Mouse (Mus musculus) erythroblast, adult 5-6 weeks (primary cell): Measurements from ENCODE around the gene Plekhg2. TPM values are rescaled to one million over a fixed set of nuclear protein-coding genes. Genes with fewer than 3 reads are reported as not detected.

Experiments
- total RNA-seq, 2 experiments: library from RNA; stranded (forward) in 1 of 2; stranded (reverse) in 1 of 2; fragments of 150-400 nt in 1 of 2; fragments of 200-764, 138-1000 nt in 1 of 2; gene quantifications; 2 replicates each; pipeline versions ENCODE4 v1.2.3 to v1.2.4; 2015 to 2017; ENCODE audit warnings: low replicate concordance in 2 of 2

Gene Plekhg2
- total RNA-seq, 2 experiments from 2014 or later: 4.1 to 4.4 TPM

Other genes with a start within 250 kb of the Plekhg2 start
- not detected in 2 replicates for gene 9530053A07Rik, start 243.1 kb downstream of the Plekhg2 start, total RNA-seq (2015; ENCODE audit: low replicate concordance)
- gene 9530053A07Rik, start 243.1 kb downstream of the Plekhg2 start, total RNA-seq (2017; ENCODE audit: low replicate concordance): 0.28 TPM in 1 of 2 replicates, not detected in the other
- gene Fbl, start 202.9 kb downstream of the Plekhg2 start, total RNA-seq (2015; ENCODE audit: low replicate concordance): 12.5 and 30.1 TPM in 2 replicates
- gene Fbl, start 202.9 kb downstream of the Plekhg2 start, total RNA-seq (2017; ENCODE audit: low replicate concordance): 22.2 and 30.7 TPM in 2 replicates
- 2.1 and 4.6 TPM in 2 replicates for gene Dyrk1b, start 193.1 kb downstream of the Plekhg2 start, total RNA-seq (2015; ENCODE audit: low replicate concordance)
- 6.4 and 6.6 TPM in 2 replicates for gene Dyrk1b, start 193.1 kb downstream of the Plekhg2 start, total RNA-seq (2017; ENCODE audit: low replicate concordance)
- gene Eid2, start 104.7 kb downstream of the Plekhg2 start, total RNA-seq (2015; ENCODE audit: low replicate concordance): not detected in 2 replicates
- 0.34 and 0.42 TPM in 2 replicates for gene Eid2, start 104.7 kb downstream of the Plekhg2 start, total RNA-seq (2017; ENCODE audit: low replicate concordance)
- gene Eid2b, start 94.9 kb downstream of the Plekhg2 start, total RNA-seq (2015; ENCODE audit: low replicate concordance): 0.58 TPM in 1 of 2 replicates, not detected in the other
- gene Eid2b, start 94.9 kb downstream of the Plekhg2 start, total RNA-seq (2017; ENCODE audit: low replicate concordance): 1.7 and 3.0 TPM in 2 replicates
- gene Selenov, start 81.4 kb downstream of the Plekhg2 start, total RNA-seq (2015; ENCODE audit: low replicate concordance): not detected in 2 replicates
- not detected in 2 replicates for gene Selenov, start 81.4 kb downstream of the Plekhg2 start, total RNA-seq (2017; ENCODE audit: low replicate concordance)
- not detected in 2 replicates for gene Dll3, start 70.4 kb downstream of the Plekhg2 start, total RNA-seq (2015; ENCODE audit: low replicate concordance)
- not detected in 2 replicates for gene Dll3, start 70.4 kb downstream of the Plekhg2 start, total RNA-seq (2017; ENCODE audit: low replicate concordance)
- gene Timm50, start 60.5 kb downstream of the Plekhg2 start, total RNA-seq (2015; ENCODE audit: low replicate concordance): 6.3 and 13.2 TPM in 2 replicates
- gene Timm50, start 60.5 kb downstream of the Plekhg2 start, total RNA-seq (2017; ENCODE audit: low replicate concordance): 6.7 and 9.4 TPM in 2 replicates
- gene Supt5, start 33.9 kb downstream of the Plekhg2 start, total RNA-seq (2015; ENCODE audit: low replicate concordance): 15.9 and 18.6 TPM in 2 replicates
- gene Supt5, start 33.9 kb downstream of the Plekhg2 start, total RNA-seq (2017; ENCODE audit: low replicate concordance): 21.6 and 24.4 TPM in 2 replicates
- 649 and 667 TPM in 2 replicates for gene Rps16, start 21.9 kb downstream of the Plekhg2 start, total RNA-seq (2015; ENCODE audit: low replicate concordance)
- 67.6 and 181 TPM in 2 replicates for gene Rps16, start 21.9 kb downstream of the Plekhg2 start, total RNA-seq (2017; ENCODE audit: low replicate concordance)
- gene Zfp36, start 7.7 kb upstream of the Plekhg2 start, total RNA-seq (2015; ENCODE audit: low replicate concordance): 47.0 and 53.2 TPM in 2 replicates
- 7.7 and 15.1 TPM in 2 replicates for gene Zfp36, start 7.7 kb upstream of the Plekhg2 start, total RNA-seq (2017; ENCODE audit: low replicate concordance)
- 6.3 and 9.0 TPM in 2 replicates for gene Med29, start 20.1 kb upstream of the Plekhg2 start, total RNA-seq (2015; ENCODE audit: low replicate concordance)
- 3.4 TPM in 1 of 2 replicates, not detected in the other for gene Med29, start 20.1 kb upstream of the Plekhg2 start, total RNA-seq (2017; ENCODE audit: low replicate concordance)
- 26.1 and 32.9 TPM in 2 replicates for gene Paf1, start 20.4 kb upstream of the Plekhg2 start, total RNA-seq (2015; ENCODE audit: low replicate concordance)
- 16.7 and 24.7 TPM in 2 replicates for gene Paf1, start 20.4 kb upstream of the Plekhg2 start, total RNA-seq (2017; ENCODE audit: low replicate concordance)
- 69.4 and 105 TPM in 2 replicates for gene Gmfg, start 64.8 kb upstream of the Plekhg2 start, total RNA-seq (2015; ENCODE audit: low replicate concordance)
- gene Gmfg, start 64.8 kb upstream of the Plekhg2 start, total RNA-seq (2017; ENCODE audit: low replicate concordance): 115 and 118 TPM in 2 replicates
- gene Lrfn1, start 79.4 kb upstream of the Plekhg2 start, total RNA-seq (2015; ENCODE audit: low replicate concordance): 6.9 TPM in 1 of 2 replicates, not detected in the other
- gene Lrfn1, start 79.4 kb upstream of the Plekhg2 start, total RNA-seq (2017; ENCODE audit: low replicate concordance): not detected in 2 replicates
- gene Ifnl2, start 137.9 kb upstream of the Plekhg2 start, total RNA-seq (2015; ENCODE audit: low replicate concordance): not detected in 2 replicates
- not detected in 2 replicates for gene Ifnl2, start 137.9 kb upstream of the Plekhg2 start, total RNA-seq (2017; ENCODE audit: low replicate concordance)
- gene Ifnl3, start 150.2 kb upstream of the Plekhg2 start, total RNA-seq (2015; ENCODE audit: low replicate concordance): not detected in 2 replicates
- gene Ifnl3, start 150.2 kb upstream of the Plekhg2 start, total RNA-seq (2017; ENCODE audit: low replicate concordance): not detected in 2 replicates
- not detected in 2 replicates for gene Sycn, start 168.3 kb upstream of the Plekhg2 start, total RNA-seq (2015; ENCODE audit: low replicate concordance)
- gene Sycn, start 168.3 kb upstream of the Plekhg2 start, total RNA-seq (2017; ENCODE audit: low replicate concordance): not detected in 2 replicates
- gene Nccrp1, start 174.7 kb upstream of the Plekhg2 start, total RNA-seq (2015; ENCODE audit: low replicate concordance): 0.84 TPM in 1 of 2 replicates, not detected in the other
- gene Nccrp1, start 174.7 kb upstream of the Plekhg2 start, total RNA-seq (2017; ENCODE audit: low replicate concordance): not detected in 2 replicates
- 7.3 and 11.9 TPM in 2 replicates for gene Samd4b, start 225.5 kb upstream of the Plekhg2 start, total RNA-seq (2015; ENCODE audit: low replicate concordance)
- gene Samd4b, start 225.5 kb upstream of the Plekhg2 start, total RNA-seq (2017; ENCODE audit: low replicate concordance): 3.1 and 4.8 TPM in 2 replicates
- 3.1 and 3.5 TPM in 2 replicates for gene Pak4, start 225.6 kb upstream of the Plekhg2 start, total RNA-seq (2015; ENCODE audit: low replicate concordance)
- 2.0 and 6.4 TPM in 2 replicates for gene Pak4, start 225.6 kb upstream of the Plekhg2 start, total RNA-seq (2017; ENCODE audit: low replicate concordance)